Mouse (Mus musculus) heart, embryonic 10.5 days (tissue): ENCODE measurements around the gene Olfr1333. TPM values are rescaled to one million over a fixed set of nuclear protein-coding genes. Genes with fewer than 3 reads are reported as not detected.
"Not testable (repeated sequence)": the region's sequence is repeated elsewhere in the genome, so short reads cannot be mapped to it uniquely, and the experiment has no call there.

ENCODE experiments used
- DNase-seq: peaks from one replicate; pipeline ENCODE4 v3.0.0-alpha.2; 2017; ENCODE audit warnings: low spot score
- H3K27ac ChIP-seq: fragments of 300-500 bp; sonication (generic); 2 replicates; pipeline ENCODE4 v1.5.1; 2016; ENCODE audit warnings: mild to moderate bottlenecking
- H3K27me3 ChIP-seq: fragments of 300-500 bp; sonication (generic); 2 replicates; pipeline ENCODE4 v1.6.1; 2016; ENCODE audit warnings: mild to moderate bottlenecking; ENCODE audit not compliant: poor library complexity, insufficient read depth, severe bottlenecking
- H3K36me3 ChIP-seq: fragments of 300-500 bp; sonication (generic); 2 replicates; pipeline ENCODE4 v1.6.1; 2016; ENCODE audit warnings: mild to moderate bottlenecking, moderate library complexity
- H3K4me1 ChIP-seq: fragments of 300-500 bp; sonication (generic); 2 replicates; pipeline ENCODE4 v1.6.1; 2016; ENCODE audit warnings: mild to moderate bottlenecking
- H3K4me3 ChIP-seq: fragments of 300-500 bp; sonication (generic); 2 replicates; pipeline ENCODE4 v1.5.1; 2016; ENCODE audit warnings: mild to moderate bottlenecking, moderate library complexity
- H3K9me3 ChIP-seq: fragments of 300-500 bp; sonication (generic); 2 replicates; pipeline ENCODE4 v1.6.1; 2016; ENCODE audit warnings: mild to moderate bottlenecking, moderate library complexity
- WGBS: fragments of 180-500 bp; shearing (Covaris S2); methylation state at CpG from one replicate; pipeline ENCODE4 v1.1.7; 2016; 5-methylcytosine and 5-hydroxymethylcytosine counted together
- polyA plus RNA-seq: library from polyadenylated mRNA; unstranded; fragments of >200 nt; fragmentation: Nextera tagmentation; extraction: Ambion mirVana; gene quantifications from 2 replicates; pipeline ENCODE4 v1.2.1, GENCODE M21; 2016

Gene Olfr1333
- not detected in 2 replicates for polyA plus RNA-seq

GRCm38 (mm10) chr4:118836179-118836578 is at the start of gene Olfr1333:
Gene Olfr1333 (minus strand): TSS chr4:118836279.
- no peaks in the 10 kb centered on the region for H3K9me3 ChIP-seq
- WGBS: 90% methylated on average over 1 of the region's 1 CpGs
- H3K4me3 ChIP-seq: no peak within 1 kb of the TSS
- no peaks in the 10 kb centered on the region for H3K27me3 ChIP-seq
- no peak within 1 kb of the TSS for H3K27ac ChIP-seq
- no peak for DNase-seq
- no peaks in the 10 kb centered on the region for H3K36me3 ChIP-seq
- H3K4me1 ChIP-seq: no peaks in the 10 kb centered on the region

- Histone ChIP-seq H3K27me3 (no peaks in the 10 kb centered on the region), H3K36me3 (no peaks in the 10 kb centered on the region), H3K4me3 (no peak overlapping the region), H3K9me3 (no peaks in the 10 kb centered on the region), H3K4me1 (no peaks in the 10 kb centered on the region), H3K27ac (no peak overlapping the region)
- no peak for DNase-seq
Measured at GRCm38 (mm10) chr4:118867566-118867965, 31.5 kb upstream of the Olfr1333 start.

- no peak for DNase-seq
- no peaks in the 10 kb centered on the region for H3K27me3 ChIP-seq
- no peak within 1 kb of the TSS for H3K4me3 ChIP-seq
- no peak within 1 kb of the TSS for H3K27ac ChIP-seq
- 91% methylated on average over 1 of the region's 1 CpGs for WGBS
- no peaks in the 10 kb centered on the region for H3K36me3 ChIP-seq
- H3K4me1 ChIP-seq: no peaks in the 10 kb centered on the region
- no peaks in the 10 kb centered on the region for H3K9me3 ChIP-seq
Measured at GRCm38 (mm10) chr4:118864349-118864748, 28.3 kb upstream of the Olfr1333 start, which contains the start of gene Olfr1331. Gene Olfr1331 (plus strand): TSS chr4:118864649.

GRCm38 (mm10) chr4:118862704-118863103 is 26.6 kb upstream of the Olfr1333 start:
- no peaks in the 10 kb centered on the region for H3K36me3 ChIP-seq
- DNase-seq: no peak
- WGBS: 57% methylated on average over 4 of the region's 4 CpGs

GRCm38 (mm10) chr4:118861791-118862190 is 25.7 kb upstream of the Olfr1333 start:
- no peak for DNase-seq
- WGBS: 81% methylated on average over 1 of the region's 1 CpGs
- Histone ChIP-seq H3K4me3 (no peak overlapping the region), H3K4me1 (no peaks in the 10 kb centered on the region), H3K27ac (no peak overlapping the region), H3K9me3 (0 out of 2 replicates have a peak, but pooled peaks cover 4% of the 10 kb centered on the region), H3K36me3 (no peaks in the 10 kb centered on the region), H3K27me3 (no peaks in the 10 kb centered on the region)

More at GRCm38 (mm10) chr4:118862704-118863103, 26.6 kb upstream of the Olfr1333 start:
- Histone ChIP-seq H3K4me1 (no peaks in the 10 kb centered on the region), H3K9me3 (no peaks in the 10 kb centered on the region), H3K4me3 (no peak overlapping the region), H3K27me3 (no peaks in the 10 kb centered on the region), H3K27ac (no peak overlapping the region)

- 88% methylated on average over 1 of the region's 1 CpGs for WGBS
- no peak for DNase-seq
- Histone ChIP-seq H3K36me3 (no peaks in the 10 kb centered on the region), H3K4me1 (no peaks in the 10 kb centered on the region), H3K4me3 (no peak overlapping the region), H3K9me3 (no peaks in the 10 kb centered on the region), H3K27me3 (no peaks in the 10 kb centered on the region), H3K27ac (no peak overlapping the region)
Measured at GRCm38 (mm10) chr4:118818921-118819320, 17.2 kb downstream of the Olfr1333 start.

GRCm38 (mm10) chr4:118809844-118810243 is 26.2 kb downstream of the Olfr1333 start, which contains the start of gene Olfr1335:
Gene Olfr1335 (minus strand): TSS chr4:118809944.
- 87% methylated on average over 4 of the region's 4 CpGs for WGBS
- Histone ChIP-seq H3K36me3 (no peaks in the 10 kb centered on the region), H3K27me3 (no peaks in the 10 kb centered on the region), H3K9me3 (no peaks in the 10 kb centered on the region), H3K27ac (no peak within 1 kb of the TSS), H3K4me1 (no peaks in the 10 kb centered on the region), H3K4me3 (no peak within 1 kb of the TSS)
- DNase-seq: no peak

GRCm38 (mm10) chr4:118792796-118793195 is 43.3 kb downstream of the Olfr1333 start:
- not testable (repeated sequence) for H3K27me3 ChIP-seq, DNase-seq, H3K27ac ChIP-seq, H3K36me3 ChIP-seq, H3K9me3 ChIP-seq, H3K4me1 ChIP-seq, H3K4me3 ChIP-seq

- no peaks in the 10 kb centered on the region for H3K36me3 ChIP-seq
- H3K4me3 ChIP-seq: no peak within 1 kb of the TSS
- DNase-seq: no peak
- 70% methylated on average over 2 of the region's 2 CpGs for WGBS
- no peaks in the 10 kb centered on the region for H3K27me3 ChIP-seq
- H3K4me1 ChIP-seq: peaks cover 6% of the 10 kb centered on the region; the same call in 1 of the 2 replicates
- no peaks in the 10 kb centered on the region for H3K9me3 ChIP-seq
- H3K27ac ChIP-seq: no peak within 1 kb of the TSS
Measured at GRCm38 (mm10) chr4:118782486-118782885, 53.6 kb downstream of the Olfr1333 start, which contains the start of gene Olfr1337. Gene Olfr1337 (minus strand): TSS chr4:118782586.

Other genes with a start within 250 kb of the Olfr1333 start
- gene Cfap57, start 215.5 kb downstream of the Olfr1333 start, polyA plus RNA-seq: 0.84 and 1.1 TPM in 2 replicates
- gene Ebna1bp2, start 215.5 kb downstream of the Olfr1333 start, polyA plus RNA-seq: 110 and 166 TPM in 2 replicates
- not detected in 2 replicates for gene Olfr62, start 177.3 kb downstream of the Olfr1333 start, polyA plus RNA-seq
- not detected in 2 replicates for gene Olfr1342, start 143.5 kb downstream of the Olfr1333 start, polyA plus RNA-seq
- 0.03 TPM in 1 of 2 replicates, not detected in the other for gene Olfr1341, start 132.8 kb downstream of the Olfr1333 start, polyA plus RNA-seq
- gene Olfr1340, start 116.1 kb downstream of the Olfr1333 start, polyA plus RNA-seq: not detected in 2 replicates
- not detected in 2 replicates for gene Olfr1339, start 104.1 kb downstream of the Olfr1333 start, polyA plus RNA-seq
- not detected in 2 replicates for gene Olfr1338, start 77.5 kb downstream of the Olfr1333 start, polyA plus RNA-seq
- not detected in 2 replicates for gene Olfr1337, start 53.7 kb downstream of the Olfr1333 start, polyA plus RNA-seq
- gene Olfr1335, start 26.3 kb downstream of the Olfr1333 start, polyA plus RNA-seq: not detected in 2 replicates
- not detected in 2 replicates for gene Olfr1331, start 28.4 kb upstream of the Olfr1333 start, polyA plus RNA-seq
- 0.04 and 0.10 TPM in 2 replicates for gene Olfr1330, start 52.3 kb upstream of the Olfr1333 start, polyA plus RNA-seq
- not detected in 2 replicates for gene Olfr1329, start 81.2 kb upstream of the Olfr1333 start, polyA plus RNA-seq
- gene Olfr1328, start 102.3 kb upstream of the Olfr1333 start, polyA plus RNA-seq: 0.05 TPM in 1 of 2 replicates, not detected in the other
- not detected in 2 replicates for gene Lao1, start 125.3 kb upstream of the Olfr1333 start, polyA plus RNA-seq